Mouse (Mus musculus): ENCODE results near the gene Ino80d.
"Not testable (repeated sequence)": the region's sequence is repeated elsewhere in the genome, so short reads cannot be mapped to it uniquely, and the experiment has no call there.

Ino80d gene

DNA sequence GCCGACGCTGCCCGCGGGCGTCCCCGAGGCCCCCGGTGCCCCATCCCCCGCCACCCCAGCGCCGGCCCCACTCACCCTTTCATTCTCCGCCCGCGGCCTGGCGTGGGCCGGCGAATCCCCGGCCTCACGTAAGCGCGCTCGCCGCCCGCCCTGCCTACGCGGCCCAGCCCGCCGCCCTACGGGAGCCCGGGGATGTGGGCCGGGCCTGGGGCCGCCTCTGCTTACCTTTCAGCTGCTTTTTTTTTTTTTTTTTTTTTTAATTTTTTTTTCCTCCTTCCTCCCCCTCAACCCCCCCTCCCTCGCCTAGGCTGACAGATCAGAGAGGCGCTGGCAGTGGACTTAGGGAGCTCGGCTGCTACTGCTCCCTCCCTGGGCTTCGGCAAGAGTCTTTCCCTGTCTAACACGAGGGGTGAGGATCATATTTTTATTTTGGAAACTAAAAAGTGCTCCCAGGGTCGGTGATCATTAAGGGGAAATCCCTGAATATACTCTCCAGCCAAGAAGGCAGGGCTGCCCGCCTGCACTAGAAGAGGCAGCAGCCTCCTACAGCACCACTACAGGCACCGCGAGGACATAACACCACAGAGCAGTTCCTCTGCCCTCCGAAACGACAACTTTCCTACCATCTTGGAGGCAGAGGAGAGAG is at the start of gene Ino80d:
Gene Ino80d, minus strand, starts transcription at position 532 of the 646 bp plus-strand sequence.
- DNase-seq (ENCODE audit: low read depth), result peak; percentile 93

DNA sequence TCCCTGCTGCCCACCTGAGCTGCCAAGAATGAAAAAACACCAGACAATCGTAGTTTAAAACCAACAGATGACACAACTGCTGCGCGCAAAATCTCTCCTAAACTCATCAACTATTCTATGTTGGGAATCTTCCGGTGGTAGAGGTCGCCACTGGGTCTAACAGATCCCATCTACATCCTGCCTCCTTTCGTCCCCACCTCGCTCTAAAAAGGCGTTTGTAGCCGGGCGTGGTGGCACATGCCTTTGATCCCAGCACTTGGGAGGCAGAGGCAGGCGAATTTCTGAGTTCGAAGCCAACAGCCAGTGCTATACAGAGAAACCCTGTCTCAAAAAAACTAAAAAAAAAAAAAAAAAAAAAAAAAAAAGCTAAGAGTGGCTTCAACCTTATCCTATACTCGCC is 25.8 kb upstream of the Ino80d start:
- DNase-seq (ENCODE audit: low read depth), result no peak

DNA sequence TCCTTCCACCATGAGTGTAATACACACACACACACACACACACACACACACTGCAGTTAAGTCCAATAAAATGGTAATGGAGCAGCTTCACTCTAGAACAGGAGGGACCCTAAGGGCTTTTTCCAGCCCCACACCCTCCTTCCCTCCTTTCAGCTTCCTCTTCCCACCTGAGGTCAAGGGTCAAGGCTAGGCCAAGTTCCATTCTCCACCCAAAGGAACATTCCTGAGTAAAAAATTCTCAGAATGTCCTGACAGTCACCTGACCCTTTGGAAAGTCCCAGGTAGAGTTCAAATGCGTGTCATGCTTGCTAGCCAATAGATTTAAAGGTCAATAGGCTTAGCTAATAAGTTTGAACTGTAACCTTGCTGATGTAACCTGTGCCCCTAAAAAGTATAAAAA is 24.1 kb upstream of the Ino80d start:
- DNase-seq (ENCODE audit: low read depth), result not testable (repeated sequence)

DNA sequence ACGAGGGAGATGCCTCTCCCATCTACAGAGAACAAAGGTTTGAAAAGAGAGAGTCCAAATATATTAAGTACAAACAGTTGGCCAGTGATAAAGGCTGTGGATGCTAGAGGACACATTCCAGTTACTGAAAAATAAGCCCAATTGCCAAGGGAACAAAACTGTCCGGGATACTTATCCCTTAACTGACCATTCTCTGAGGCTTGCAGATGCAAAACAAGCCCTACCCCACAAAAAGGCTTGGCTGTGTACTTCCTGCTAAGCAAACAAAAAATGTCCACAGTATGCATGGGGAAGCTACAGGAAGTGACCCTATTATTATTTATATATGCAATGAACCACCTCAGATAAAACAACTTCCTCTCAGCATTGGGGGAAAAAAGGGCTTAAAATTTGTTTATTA is 23.5 kb upstream of the Ino80d start:
- no peak for DNase-seq (ENCODE audit: low read depth)

DNA sequence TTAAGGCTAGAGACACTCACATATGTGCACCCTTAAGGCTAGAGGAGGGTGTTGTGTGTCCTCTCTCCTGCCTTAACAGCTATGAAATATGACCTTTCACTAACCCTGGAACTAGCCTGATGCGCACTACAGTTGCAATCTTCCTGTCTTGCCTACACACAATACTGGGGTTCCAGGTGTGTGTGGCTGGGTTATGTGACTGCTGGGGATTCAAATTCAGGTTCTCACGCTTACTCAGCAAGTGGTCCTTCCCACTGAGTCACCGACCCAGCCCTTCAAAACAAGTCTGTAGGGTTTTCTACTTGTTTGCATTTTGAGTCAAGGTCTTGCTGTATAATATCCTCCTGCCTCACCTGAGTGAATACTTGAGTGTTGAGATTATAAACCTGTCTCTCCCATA is 20.1 kb upstream of the Ino80d start:
- peak; percentile 24 for DNase-seq (ENCODE audit: low read depth)

DNA sequence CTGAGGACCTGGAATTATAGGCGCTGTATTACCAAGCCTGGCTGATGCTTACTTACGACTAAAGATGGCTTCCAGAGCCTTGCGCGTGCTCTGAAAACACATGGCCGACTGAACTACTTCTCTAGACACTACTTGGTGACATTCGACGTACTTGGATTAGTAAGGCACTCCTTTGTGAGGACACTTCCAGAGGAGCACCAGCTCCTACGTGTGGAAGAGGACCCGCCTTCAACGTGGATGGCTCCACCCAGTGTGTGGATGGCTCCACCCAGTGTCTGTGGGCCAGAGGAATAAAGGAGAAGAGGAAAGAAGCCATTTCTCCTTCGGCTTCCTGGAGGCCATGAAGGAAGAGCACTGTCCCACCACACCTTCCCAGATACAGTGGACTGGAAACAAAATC is 17.3 kb upstream of the Ino80d start:
- no peak for DNase-seq (ENCODE audit: low read depth)

DNA sequence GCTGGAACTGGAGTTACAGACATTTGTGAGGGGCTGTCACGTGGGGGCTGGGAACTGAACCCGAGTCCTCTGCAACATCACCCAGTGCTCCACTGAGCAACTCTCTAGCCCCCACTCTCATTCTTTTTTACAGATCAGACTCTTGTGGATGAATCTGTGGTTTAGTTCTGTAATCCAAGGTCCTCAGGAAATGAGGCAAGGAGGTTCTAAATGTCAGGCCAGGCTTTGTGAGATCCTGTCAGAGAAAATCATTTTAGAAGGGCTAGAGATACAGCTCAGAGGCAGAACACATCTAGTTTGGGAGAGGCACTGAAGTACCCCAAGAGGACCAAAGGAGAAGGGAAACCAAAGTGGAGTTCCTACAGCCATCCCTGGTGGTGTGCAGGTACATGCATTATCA is 16.4 kb upstream of the Ino80d start:
- DNase-seq (ENCODE audit: low read depth), result peak; percentile 28

DNA sequence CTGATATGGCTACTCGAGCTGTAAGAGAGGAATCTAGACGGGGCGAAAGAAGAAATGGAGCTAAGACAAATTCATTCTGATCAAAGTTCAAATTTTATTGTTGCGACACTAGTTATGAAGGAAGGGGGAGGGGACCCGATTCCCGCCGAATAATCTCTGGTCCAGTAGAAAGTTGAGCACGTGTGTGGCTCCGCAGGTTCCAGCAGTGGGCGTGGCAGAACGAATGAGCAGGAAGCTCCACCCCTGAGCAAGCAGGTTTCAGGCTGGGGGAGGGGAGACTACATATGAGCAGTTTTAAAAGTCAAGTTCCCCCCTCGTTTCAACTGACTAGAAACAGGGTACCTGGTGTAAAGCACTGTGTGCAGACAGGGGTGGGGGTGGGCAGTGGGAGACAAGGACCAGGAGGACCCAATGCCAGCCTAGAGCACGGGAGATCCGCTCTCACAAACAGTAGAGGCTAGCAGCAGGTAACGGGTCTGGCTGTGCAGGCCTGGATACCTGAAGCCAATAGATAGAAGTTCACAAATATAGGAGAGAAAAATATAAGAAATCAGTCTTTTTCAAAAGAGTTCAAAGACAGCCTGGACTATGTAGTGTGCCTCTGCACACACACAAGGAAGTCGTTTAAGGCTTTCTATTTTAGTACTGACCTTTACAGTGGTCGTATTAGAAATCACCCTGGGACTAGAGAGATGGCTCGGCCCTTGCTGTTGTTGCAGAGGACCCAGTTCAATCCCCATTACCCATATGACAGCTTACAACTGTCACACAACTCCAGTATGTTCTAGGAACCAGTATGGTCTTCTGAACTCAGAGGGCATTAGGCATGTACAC is 15.6 kb upstream of the Ino80d start:
- peak; percentile 67 for DNase-seq (ENCODE audit: low read depth)

DNA sequence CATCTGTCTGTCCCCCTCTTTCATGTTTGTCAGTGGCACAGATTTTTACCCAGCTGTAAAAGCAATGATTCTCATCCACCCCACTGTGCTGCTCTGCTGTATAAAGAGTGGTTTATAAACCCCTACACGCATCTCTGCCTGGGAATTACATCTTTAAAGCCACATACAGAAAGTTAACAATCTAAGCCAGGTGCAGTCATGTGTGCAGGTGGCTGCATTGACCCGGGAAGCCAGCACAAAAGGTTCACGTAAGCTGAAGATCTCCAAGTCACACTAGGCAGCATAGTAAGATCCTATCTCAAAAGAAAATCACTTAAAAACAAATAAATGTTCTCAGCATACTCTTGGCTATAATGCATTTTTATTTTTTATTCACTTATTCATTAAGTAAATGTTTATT is 14.8 kb upstream of the Ino80d start:
- DNase-seq (ENCODE audit: low read depth), result peak; percentile 31

DNA sequence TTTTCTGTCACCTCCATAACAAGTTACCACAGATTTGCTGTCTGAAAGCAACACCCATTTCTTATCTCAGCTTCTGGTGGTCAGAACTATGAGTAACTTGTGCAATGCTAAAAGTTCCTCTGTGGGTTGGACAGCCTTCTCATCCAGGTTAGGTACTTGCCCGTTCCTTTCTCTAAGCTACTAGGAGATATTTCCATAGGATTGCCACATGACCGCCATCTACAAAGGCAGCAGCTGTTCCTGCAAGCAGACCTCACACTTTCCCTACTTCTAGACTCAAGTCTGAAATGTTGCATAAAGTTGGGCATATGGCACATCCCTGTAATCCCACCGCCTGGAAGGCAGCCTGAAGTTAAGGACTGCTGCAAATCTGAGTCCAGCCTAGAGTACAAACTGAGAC is 11.7 kb upstream of the Ino80d start:
- DNase-seq (ENCODE audit: low read depth), result no peak

DNA sequence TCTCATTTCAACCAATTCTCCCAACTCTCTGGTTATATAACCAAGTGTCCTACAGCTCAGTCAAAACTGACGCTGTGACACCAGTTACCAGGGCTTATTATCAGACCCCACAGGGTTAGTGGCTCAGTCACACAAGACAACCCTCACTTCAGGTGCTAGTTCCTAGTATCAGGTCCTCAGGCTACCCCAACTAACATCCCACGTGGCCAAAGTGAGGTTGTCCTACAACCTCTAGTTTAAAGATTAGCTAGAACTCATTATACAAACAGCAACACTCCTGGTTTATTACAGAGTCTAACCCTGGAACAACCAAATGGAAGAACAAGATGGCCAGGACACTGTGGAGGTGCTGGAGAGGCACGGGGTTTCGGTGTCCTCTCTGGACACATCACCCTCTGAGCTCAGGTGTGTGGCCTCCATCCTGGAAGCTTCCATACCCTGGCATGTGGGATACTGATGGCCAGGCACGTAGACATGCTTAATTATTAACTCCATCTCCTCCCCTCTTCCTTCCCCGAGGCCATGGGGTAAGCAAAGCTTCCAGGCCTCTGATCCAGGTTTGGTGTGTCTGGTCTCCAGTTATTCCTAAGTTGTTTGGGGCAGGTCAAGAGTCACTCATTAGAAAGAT is 9.5 kb upstream of the Ino80d start:
- no peak for DNase-seq (ENCODE audit: low read depth)

DNA sequence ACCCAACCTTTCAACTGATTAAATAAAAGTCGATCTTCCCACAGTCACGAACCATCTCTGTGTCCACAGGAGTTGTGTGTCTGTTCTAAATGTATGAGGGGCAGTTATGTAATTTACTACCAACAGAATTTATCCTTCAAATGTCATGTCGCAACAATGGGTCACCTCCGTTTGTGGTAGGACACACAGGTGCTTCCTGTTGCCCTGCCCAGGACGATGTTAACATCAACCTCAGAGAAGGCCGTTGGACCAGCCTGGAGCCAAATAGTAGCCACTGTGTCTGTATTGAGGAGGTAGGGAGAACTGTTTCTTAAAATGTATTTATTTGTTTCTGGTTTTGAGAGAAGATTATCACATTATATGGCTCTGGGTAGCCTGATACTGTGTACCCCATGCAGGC is 7.5 kb upstream of the Ino80d start:
- DNase-seq (ENCODE audit: low read depth), result no peak

DNA sequence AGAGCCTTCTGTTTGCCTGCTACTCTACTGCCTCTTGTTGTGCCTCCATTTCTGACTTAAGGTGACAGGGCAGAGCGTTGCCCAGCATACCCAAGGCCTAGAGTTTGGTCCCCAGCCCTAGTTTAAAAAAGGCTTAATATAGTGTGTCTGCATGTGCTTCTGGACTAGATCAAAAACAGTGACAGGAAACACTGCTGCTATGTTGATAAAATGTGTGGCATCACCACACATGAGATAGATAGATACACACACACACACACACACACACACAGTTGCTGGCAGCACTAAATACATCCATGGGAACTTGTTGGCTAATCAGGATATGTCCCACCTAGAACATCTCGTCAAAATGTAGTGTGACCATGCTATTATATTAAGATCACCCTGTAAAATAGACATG is 5.9 kb upstream of the Ino80d start:
- no peak for DNase-seq (ENCODE audit: low read depth)

DNA sequence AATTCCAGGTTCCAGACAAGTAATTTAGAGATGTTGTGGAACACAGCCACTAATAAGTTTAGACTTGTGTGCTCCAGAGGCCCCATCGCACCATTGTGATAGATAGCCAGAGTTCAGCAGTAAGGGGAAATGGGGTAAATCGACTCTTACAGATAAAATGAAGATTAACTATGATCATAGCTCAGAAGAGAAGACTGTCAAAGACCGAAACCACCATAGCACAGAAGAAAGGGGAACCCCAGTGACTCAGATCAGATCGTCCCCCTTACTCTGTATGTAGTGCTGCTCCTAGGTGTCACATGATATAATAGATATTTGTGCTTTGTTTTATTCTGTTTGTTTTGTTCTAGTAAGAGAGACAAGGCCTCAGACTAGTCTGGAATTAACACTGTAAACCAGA is 5.2 kb upstream of the Ino80d start:
- DNase-seq (ENCODE audit: low read depth), result peak; percentile 65

DNA sequence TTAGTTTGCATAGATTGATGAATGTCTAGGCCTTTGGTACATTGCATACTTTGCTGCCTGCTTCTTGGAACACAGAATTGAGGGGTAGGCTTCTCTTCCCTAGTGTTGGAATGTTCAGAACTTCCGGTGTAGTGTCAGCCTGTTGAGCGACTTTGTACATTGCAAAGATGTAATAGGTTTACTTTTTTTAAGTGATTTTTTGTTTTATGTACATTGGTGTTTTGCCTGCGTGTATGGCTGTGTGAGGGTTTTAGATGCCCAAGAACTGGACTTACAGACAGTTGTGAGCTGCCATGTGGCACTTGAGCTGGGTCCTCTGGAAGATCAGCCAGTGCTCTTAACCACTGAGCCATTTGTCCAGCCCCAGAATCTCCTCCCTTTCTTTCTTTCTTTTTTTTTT is 1.1 kb upstream of the Ino80d start:
- DNase-seq (ENCODE audit: low read depth), result peak; percentile 40

DNA sequence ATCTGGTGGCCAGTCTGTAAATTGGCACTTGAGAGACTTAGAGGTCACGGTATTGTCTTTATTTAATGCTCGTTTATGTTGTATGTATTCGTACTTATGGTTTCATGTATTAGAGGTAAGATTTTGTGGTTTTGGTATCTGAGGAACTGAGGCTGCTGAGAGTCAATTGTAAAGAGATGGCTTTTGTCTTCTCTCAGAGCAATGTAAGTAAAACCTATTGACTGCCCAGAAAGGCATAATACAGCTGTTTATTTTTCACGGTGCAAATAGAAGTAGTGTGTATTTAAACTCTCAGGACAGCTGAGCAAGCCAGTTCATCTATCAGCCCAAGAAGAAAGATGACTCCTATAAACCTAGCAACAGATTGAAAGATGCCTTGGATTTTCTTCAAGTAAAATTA is 629 bp upstream of the Ino80d start:
- DNase-seq (ENCODE audit: low read depth), result no peak

DNA sequence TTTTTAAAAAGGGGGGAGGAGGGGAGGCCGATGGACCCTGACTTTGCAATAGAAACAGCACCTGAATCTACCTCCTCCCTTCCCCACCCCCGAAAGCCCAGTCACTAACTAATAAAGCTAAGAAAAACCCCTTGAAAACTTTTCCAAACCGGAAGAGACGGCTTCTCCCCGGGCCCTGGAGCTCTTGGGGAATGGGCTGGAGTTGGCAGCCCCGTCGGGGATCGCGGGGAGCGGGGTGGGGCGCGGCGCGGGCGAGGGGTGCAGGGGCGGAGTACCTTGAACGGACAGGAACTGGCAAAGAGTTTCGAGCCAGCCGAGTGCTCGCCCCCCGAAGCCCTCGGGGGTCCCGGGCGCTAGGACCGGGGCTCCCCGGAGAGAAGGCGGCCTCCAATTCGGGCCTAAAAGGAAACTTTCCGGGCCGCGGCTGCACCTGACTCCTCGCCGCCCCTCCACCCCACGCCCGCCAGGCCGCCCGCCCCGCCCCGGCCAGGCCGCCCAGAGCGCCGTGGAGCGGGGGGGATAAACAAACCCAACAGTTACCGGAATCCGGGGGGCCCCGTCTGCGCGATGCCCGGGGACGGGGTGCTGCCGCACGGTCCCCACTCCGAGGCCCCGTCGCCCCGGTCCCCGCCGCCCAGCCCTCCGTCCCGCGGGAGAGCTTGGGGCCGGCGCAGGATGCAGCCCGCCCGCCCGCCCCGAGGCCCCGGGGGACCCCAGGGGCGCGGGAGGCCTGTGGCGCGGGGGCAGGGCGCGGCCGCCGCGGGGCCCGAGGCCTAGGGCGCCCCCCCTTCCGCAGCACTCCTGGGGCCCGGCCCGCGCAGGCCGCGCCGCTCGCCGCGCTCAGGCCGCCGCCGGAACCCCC is 962 bp downstream of the Ino80d start:
- DNase-seq (ENCODE audit: low read depth), result peak; percentile 76

DNA sequence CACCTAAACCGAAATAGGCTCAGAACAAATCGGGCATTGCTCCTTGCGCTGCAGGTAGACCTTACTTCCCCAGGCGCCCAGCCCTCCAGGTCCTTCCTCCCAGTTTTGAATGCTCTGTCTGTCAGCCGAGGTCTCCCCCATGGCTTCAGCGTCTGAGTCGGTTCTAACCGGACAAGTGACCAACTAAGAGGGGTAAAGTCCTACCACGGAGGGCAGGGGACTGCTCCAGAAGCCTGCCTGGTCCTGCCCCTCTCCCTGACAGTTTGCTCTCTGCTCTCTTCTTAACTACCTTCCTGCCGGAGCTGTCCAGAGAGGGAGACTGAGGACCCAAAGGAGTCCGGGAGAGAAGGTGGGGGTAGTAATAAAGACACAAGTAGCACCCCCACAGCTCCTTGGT is 1.6 kb downstream of the Ino80d start:
- DNase-seq (ENCODE audit: low read depth), result peak; percentile 68

DNA sequence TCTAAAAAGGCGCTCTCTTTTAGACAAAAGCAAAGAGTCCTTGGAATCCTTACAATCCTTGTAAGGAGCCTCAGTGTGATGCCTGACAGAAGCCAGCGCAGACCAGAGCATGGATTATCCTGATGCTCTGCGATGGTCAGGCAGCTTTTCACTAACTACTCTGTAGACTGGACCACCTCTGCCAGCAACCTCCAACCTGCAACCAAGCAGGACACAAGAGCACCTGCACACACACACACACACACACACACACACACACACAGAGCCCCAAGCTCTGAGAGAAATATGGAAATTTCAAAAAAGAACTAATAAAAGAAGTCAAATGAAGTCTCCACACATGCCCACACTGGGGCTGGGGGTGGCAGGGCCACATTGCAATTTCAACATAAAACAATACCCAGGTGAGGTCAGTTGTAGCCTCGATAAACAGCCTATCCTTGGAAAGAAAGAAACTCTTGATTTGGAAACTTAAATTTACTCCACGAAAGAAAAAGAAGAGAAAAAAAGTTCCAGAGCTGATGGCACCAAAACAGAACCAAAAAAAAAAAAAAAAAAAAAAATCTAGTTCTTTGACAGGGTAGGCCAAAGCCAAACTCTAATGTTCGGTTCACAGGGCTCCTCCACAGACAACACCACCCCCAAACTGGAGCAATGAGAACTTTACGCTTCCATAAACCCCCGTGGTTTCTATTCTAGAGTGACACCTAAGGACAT is 2.2 kb downstream of the Ino80d start:
- no peak for DNase-seq (ENCODE audit: low read depth)

DNA sequence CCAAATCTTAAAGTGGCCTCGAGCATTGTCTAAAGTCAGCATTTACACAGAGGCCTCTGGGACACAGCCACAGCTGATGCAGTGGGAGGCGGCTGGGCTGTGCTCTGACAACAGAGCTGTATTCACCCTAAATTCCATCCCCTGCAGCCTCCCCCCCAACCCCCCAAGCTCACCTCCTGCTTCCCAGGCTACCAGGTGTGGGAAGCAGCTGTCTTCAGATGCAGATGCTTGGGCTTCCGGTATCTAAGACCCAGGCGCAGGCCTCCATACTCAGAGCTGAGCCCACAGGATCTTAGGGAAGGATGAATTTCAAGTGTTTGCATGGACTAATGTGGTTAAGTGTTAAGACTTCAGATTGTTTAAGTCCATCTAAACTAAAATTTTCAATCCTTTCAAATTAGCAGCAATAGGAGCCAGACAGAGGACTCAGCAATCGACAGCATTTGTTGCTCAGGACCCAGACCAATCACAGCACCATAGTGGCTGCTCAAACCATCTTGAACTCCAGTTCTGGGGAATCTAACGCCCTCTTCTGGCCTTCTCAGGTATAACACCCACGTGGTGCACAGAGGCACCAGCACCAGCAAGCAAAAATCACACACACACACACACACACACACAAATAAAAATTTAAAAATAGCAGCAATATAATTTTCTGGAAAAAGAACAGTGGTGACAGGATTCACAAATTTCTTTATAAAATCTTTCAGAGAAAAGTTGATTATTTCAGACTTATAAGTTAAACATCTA is 3.8 kb downstream of the Ino80d start:
- peak; percentile 78 for DNase-seq (ENCODE audit: low read depth)
